Mouse (Mus musculus) MEL (cell line): ENCODE results near the gene Mrgprd.

ENCODE experiments used
- CTCF ChIP-seq, 3 experiments: IDR thresholded peaks in 2 of 3; conservative IDR thresholded peaks in 1 of 3; 2 replicates each; pipeline ENCODE4 v1.5.1; 2011 to 2012; ENCODE audit warnings: low read length in 3 of 3, low read depth in 2 of 3, mild to moderate bottlenecking in 2 of 3, improper control_type of control experiment in 1 of 3, inconsistent platforms in 1 of 3, mixed read lengths in 1 of 3, moderate library complexity in 1 of 3; ENCODE audit not compliant: control insufficient read depth in 1 of 3, insufficient read depth in 1 of 3, poor library complexity in 1 of 3, severe bottlenecking in 1 of 3
- JUND ChIP-seq: IDR thresholded peaks from 2 replicates; pipeline ENCODE4 v1.6.1; 2011; ENCODE audit warnings: low read depth, mild to moderate bottlenecking, improper control_type of control experiment, low read length
- MYC ChIP-seq: IDR thresholded peaks from 2 replicates; pipeline ENCODE4 v1.6.1; 2011; ENCODE audit warnings: low read depth, mild to moderate bottlenecking, low read length, improper control_type of control experiment, moderate library complexity
- NELFE ChIP-seq: IDR thresholded peaks from 2 replicates; pipeline ENCODE4 v1.6.1; 2011; ENCODE audit warnings: low read depth, low read length, improper control_type of control experiment
- POLR2A ChIP-seq, 2 experiments: IDR thresholded peaks; 2 replicates each; pipeline ENCODE4 v1.6.1; 2011 to 2012; ENCODE audit warnings: low read length in 2 of 2, mild to moderate bottlenecking in 2 of 2, control low read depth in 1 of 2, improper control_type of control experiment in 1 of 2, low read depth in 1 of 2, moderate library complexity in 1 of 2; ENCODE audit not compliant: control insufficient read depth in 1 of 2, insufficient read depth in 1 of 2, poor library complexity in 1 of 2

- no peak for TF ChIP-seq POLR2A (IDR thresholded peaks at IDR 0.05; ENCODE audit: control insufficient read depth in 1 of 2, insufficient read depth in 1 of 2, low read depth in 1 of 2, low read length in 2 of 2, poor library complexity in 1 of 2)
- TF ChIP-seq MYC: no peak
- no peak for TF ChIP-seq JUND
- no peak for TF ChIP-seq NELFE
- TF ChIP-seq CTCF (IDR thresholded peaks at IDR 0.05 in 2 of 3, conservative IDR thresholded peaks at IDR 0.05 in 1 of 3; ENCODE audit: control insufficient read depth in 1 of 3, insufficient read depth in 1 of 3, low read depth in 2 of 3, low read length in 3 of 3, poor library complexity in 1 of 3, severe bottlenecking in 1 of 3): no peak
Measured at GRCm38 (mm10) chr7:145323607-145324006, 9.0 kb downstream of the Mrgprd start.
